Mouse (Mus musculus) midbrain, embryonic 14.5 days (tissue): ENCODE measurements around the gene Gper1. TPM values are rescaled to one million over a fixed set of nuclear protein-coding genes. Genes with fewer than 3 reads are reported as not detected.

Source experiments
- ATAC-seq: fragments of 200-750 bp; cut with Nextera tagmentation; 2 replicates; pipeline ENCODE4 v1.8.0; 2017; ENCODE audit warnings: moderate number of reproducible peaks, moderate library complexity; ENCODE audit not compliant: low FRiP score, low TSS enrichment
- DNase-seq: peaks from one replicate; pipeline ENCODE4 v3.0.0-alpha.2; 2015
- H3K27ac ChIP-seq: fragments of 300-500 bp; sonication (generic); replicated peaks from 2 replicates; pipeline ENCODE4 v1.5.1; 2014; ENCODE audit warnings: mild to moderate bottlenecking, low read depth, low read length, moderate library complexity
- H3K27me3 ChIP-seq: fragments of 300-500 bp; sonication (generic); 2 replicates; pipeline ENCODE4 v1.6.1; 2014; ENCODE audit warnings: low read length, control low read depth, mixed read lengths; ENCODE audit not compliant: control insufficient read depth, insufficient read depth
- H3K36me3 ChIP-seq: fragments of 300-500 bp; sonication (generic); 2 replicates; pipeline ENCODE4 v1.6.1; 2014; ENCODE audit warnings: low read length, control low read depth; ENCODE audit not compliant: control insufficient read depth, insufficient read depth
- H3K4me1 ChIP-seq: fragments of 300-500 bp; sonication (generic); 2 replicates; pipeline ENCODE4 v1.6.1; 2014; ENCODE audit warnings: mild to moderate bottlenecking, antibody characterized with exemption, low read length, control low read depth; ENCODE audit not compliant: control insufficient read depth, insufficient read depth
- H3K4me2 ChIP-seq: fragments of 300-500 bp; sonication (generic); 2 replicates; pipeline ENCODE4 v1.6.1; 2014; ENCODE audit warnings: mild to moderate bottlenecking, low read length, moderate library complexity
- H3K4me3 ChIP-seq: fragments of 300-500 bp; sonication (generic); replicated peaks from 2 replicates; pipeline ENCODE4 v1.5.1; 2014; ENCODE audit warnings: low read depth, low read length
- H3K9ac ChIP-seq: fragments of 300-500 bp; sonication (generic); replicated peaks from 2 replicates; pipeline ENCODE4 v1.6.1; 2014; ENCODE audit warnings: mild to moderate bottlenecking, low read length, moderate library complexity
- H3K9me3 ChIP-seq: fragments of 300-500 bp; sonication (generic); 2 replicates; pipeline ENCODE4 v1.6.1; 2016; ENCODE audit warnings: low read length, control low read depth, mixed read lengths; ENCODE audit not compliant: control insufficient read depth
- whole genome bisulfite sequencing: fragments of 180-500 bp; shearing (Covaris S2); extraction: QIAGEN DNeasy Blood & Tissue Kit; methylation state at CpG from one replicate; pipeline ENCODE4 v1.1.7; 2014; 5-methylcytosine and 5-hydroxymethylcytosine counted together
- polyA plus RNA-seq: library from polyadenylated mRNA; unstranded; fragments of >200 nt; fragmentation: Nextera tagmentation; extraction: Ambion mirVana; gene quantifications from 2 replicates; pipeline ENCODE4 v1.2.1, GENCODE M21; 2014

Gper1 gene
- polyA plus RNA-seq, 1 experiment from 2014 or later = 9.6 TPM

- Histone ChIP-seq H3K9ac (no peak overlapping the region), H3K4me1 (peaks cover 6% of the 10 kb centered on the region; the same call in 1 of the 2 replicates), H3K36me3 (0 out of 2 replicates have a peak, but pooled peaks cover 4% of the 10 kb centered on the region), H3K4me2 (no peak overlapping the region), H3K27ac (no peak overlapping the region), H3K27me3 (no peaks in the 10 kb centered on the region), H3K9me3 (no peaks in the 10 kb centered on the region), H3K4me3 (no peak overlapping the region)
- DNase-seq (no peak), ATAC-seq (no peak)
- 90% methylated on average over 8 of the region's 8 CpGs for WGBS
Measured at GRCm38 (mm10) chr5:139457241-139457640, 34.3 kb downstream of the Gper1 start.

- DNase-seq (no peak), ATAC-seq (no peak; the same call in 1 of the 2 replicates)
- Histone ChIP-seq H3K36me3 (0 out of 2 replicates have a peak, but pooled peaks cover 4% of the 10 kb centered on the region), H3K4me1 (peaks cover 6% of the 10 kb centered on the region; the same call in 1 of the 2 replicates), H3K9ac (peak overlapping the region; percentile 62), H3K9me3 (no peaks in the 10 kb centered on the region), H3K27ac (no peak overlapping the region), H3K27me3 (no peaks in the 10 kb centered on the region), H3K4me2 (peak overlapping the region; percentile 63), H3K4me3 (peak overlapping the region; percentile 60)
- 10% methylated on average over 10 of the region's 10 CpGs for WGBS
Measured at GRCm38 (mm10) chr5:139459938-139460337, 37.0 kb downstream of the Gper1 start.

- Histone ChIP-seq H3K4me3 (peak within 1 kb of the TSS; percentile 60), H3K27me3 (no peaks in the 10 kb centered on the region), H3K27ac (no peak within 1 kb of the TSS), H3K9me3 (no peaks in the 10 kb centered on the region), H3K4me1 (peaks cover 6% of the 10 kb centered on the region; the same call in 1 of the 2 replicates), H3K9ac (peak within 1 kb of the TSS; percentile 62), H3K4me2 (peak within 1 kb of the TSS; percentile 63), H3K36me3 (no peaks in the 10 kb centered on the region)
- DNase-seq (peak; percentile 99), ATAC-seq (peak; percentile 98)
- WGBS = 4% methylated on average over 42 of the region's 42 CpGs
Measured at GRCm38 (mm10) chr5:139460384-139461067, 37.6 kb downstream of the Gper1 start, which contains the start of gene 3110082I17Rik. 3110082I17Rik (minus strand) TSS chr5:139460527.

GRCm38 (mm10) chr5:139464874-139465273 is 41.9 kb downstream of the Gper1 start:
- Histone ChIP-seq H3K27ac (no peak overlapping the region), H3K9ac (no peak overlapping the region), H3K27me3 (no peaks in the 10 kb centered on the region), H3K9me3 (no peaks in the 10 kb centered on the region), H3K4me1 (peaks cover under 1% of the 10 kb centered on the region; the same call in 1 of the 2 replicates), H3K4me2 (no peak overlapping the region), H3K4me3 (no peak overlapping the region), H3K36me3 (no peaks in the 10 kb centered on the region)
- DNase-seq (no peak), ATAC-seq (no peak)
- 75% methylated on average over 4 of the region's 4 CpGs for WGBS

- no peaks in the 10 kb centered on the region for H3K27me3 ChIP-seq
- H3K9ac ChIP-seq = no peak overlapping the region
- 80% methylated on average over 2 of the region's 2 CpGs for WGBS
- no peak overlapping the region for H3K4me2 ChIP-seq
- H3K9me3 ChIP-seq = no peaks in the 10 kb centered on the region
- no peaks in the 10 kb centered on the region for H3K4me1 ChIP-seq
- no peak for DNase-seq
- H3K27ac ChIP-seq = no peak overlapping the region
- H3K36me3 ChIP-seq = peaks cover 4% of the 10 kb centered on the region
- no peak for ATAC-seq
- H3K4me3 ChIP-seq = no peak overlapping the region
Measured at GRCm38 (mm10) chr5:139466373-139466772, 43.4 kb downstream of the Gper1 start.

GRCm38 (mm10) chr5:139466801-139467200 is 43.9 kb downstream of the Gper1 start:
- Histone ChIP-seq H3K4me1 (no peaks in the 10 kb centered on the region), H3K27me3 (no peaks in the 10 kb centered on the region), H3K27ac (no peak overlapping the region), H3K9ac (no peak overlapping the region), H3K36me3 (peaks cover 8% of the 10 kb centered on the region), H3K4me2 (no peak overlapping the region), H3K4me3 (no peak overlapping the region), H3K9me3 (no peaks in the 10 kb centered on the region)
- 81% methylated on average over 4 of the region's 4 CpGs for WGBS
- DNase-seq (no peak), ATAC-seq (no peak)

- peaks cover 20% of the 10 kb centered on the region for H3K36me3 ChIP-seq
- no peak overlapping the region for H3K27ac ChIP-seq
- no peaks in the 10 kb centered on the region for H3K9me3 ChIP-seq
- no peaks in the 10 kb centered on the region for H3K27me3 ChIP-seq
- ATAC-seq (no peak), DNase-seq (peak; percentile 70)
- H3K4me1 ChIP-seq = no peaks in the 10 kb centered on the region
- H3K9ac ChIP-seq = no peak overlapping the region
- H3K4me2 ChIP-seq = no peak overlapping the region
- WGBS = 53% methylated on average over 5 of the region's 5 CpGs
- H3K4me3 ChIP-seq = no peak overlapping the region
Measured at GRCm38 (mm10) chr5:139467998-139468397, 45.0 kb downstream of the Gper1 start.

- Histone ChIP-seq H3K27me3 (no peaks in the 10 kb centered on the region), H3K9me3 (no peaks in the 10 kb centered on the region), H3K9ac (no peak overlapping the region), H3K4me2 (no peak overlapping the region), H3K4me3 (no peak overlapping the region), H3K36me3 (peaks cover 85% of the 10 kb centered on the region), H3K27ac (no peak overlapping the region), H3K4me1 (no peaks in the 10 kb centered on the region)
- peak; percentile 23 for DNase-seq
- WGBS = 53% methylated on average over 9 of the region's 9 CpGs
- no peak for ATAC-seq
Measured at GRCm38 (mm10) chr5:139474741-139475140, 51.8 kb downstream of the Gper1 start.
